Mouse (Mus musculus) adrenal gland, adult 10 weeks (tissue): ENCODE data around the gene Arl2. TPM values are rescaled to one million over a fixed set of nuclear protein-coding genes. Genes with fewer than 3 reads are reported as not detected.

Experiments
- polyA plus RNA-seq: library from polyadenylated mRNA; stranded (reverse); fragments of 350-450 nt; fragmentation: Illumina TruSeq; extraction: RNeasy Lipid Tissue Mini Kit (QIAGEN cat#74804); gene quantifications from one replicate; pipeline ENCODE4 v1.2.3, GENCODE M21; 2014; ENCODE audit warnings: low read depth, low replicate concordance

Arl2 gene
- 2.3 TPM for polyA plus RNA-seq

DNA sequence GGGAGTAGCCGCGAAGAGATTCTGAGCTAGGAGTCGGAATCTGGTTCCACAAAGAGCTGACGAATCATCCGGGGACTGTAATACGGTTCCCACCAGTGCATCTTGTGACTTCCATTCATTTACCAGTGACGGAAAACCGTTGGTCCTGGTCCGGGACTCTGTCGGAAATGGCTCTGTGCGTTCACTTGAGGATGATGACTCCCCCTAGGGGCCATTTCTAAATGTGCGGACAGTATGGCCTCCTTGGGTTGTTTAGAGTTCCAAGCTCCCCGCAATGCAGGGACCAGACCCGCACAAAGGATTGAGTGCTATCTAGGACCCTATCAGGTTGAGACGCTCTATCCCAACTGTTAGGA, at the start of gene Arl2:
TSS of gene Arl2 (minus strand) at position 155 of the 356 bp plus-strand sequence.

DNA sequence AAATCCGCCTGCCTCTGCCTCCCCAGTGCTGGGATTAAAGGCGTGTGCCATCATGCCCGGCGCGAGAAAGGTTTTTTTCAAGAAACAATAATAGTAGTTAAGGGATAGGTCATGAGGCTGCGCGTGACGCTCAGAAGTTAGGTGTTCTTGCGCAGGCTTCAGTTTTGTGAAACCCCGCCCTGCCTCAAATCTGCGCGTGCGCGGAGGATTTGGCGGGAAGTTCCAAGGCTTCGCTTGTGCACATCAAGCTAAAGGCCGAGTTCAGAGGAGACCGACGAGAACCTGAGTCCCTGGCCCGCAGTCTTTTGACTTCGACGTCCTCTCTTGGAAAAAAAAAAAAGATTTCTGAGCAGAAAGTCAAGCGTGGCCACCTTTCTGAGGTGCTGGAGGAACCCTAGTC, 42.8 kb upstream of the Arl2 start, which contains the start of gene Majin:
TSS of gene Majin (plus strand) at position 258 of the 400 bp plus-strand sequence.

DNA sequence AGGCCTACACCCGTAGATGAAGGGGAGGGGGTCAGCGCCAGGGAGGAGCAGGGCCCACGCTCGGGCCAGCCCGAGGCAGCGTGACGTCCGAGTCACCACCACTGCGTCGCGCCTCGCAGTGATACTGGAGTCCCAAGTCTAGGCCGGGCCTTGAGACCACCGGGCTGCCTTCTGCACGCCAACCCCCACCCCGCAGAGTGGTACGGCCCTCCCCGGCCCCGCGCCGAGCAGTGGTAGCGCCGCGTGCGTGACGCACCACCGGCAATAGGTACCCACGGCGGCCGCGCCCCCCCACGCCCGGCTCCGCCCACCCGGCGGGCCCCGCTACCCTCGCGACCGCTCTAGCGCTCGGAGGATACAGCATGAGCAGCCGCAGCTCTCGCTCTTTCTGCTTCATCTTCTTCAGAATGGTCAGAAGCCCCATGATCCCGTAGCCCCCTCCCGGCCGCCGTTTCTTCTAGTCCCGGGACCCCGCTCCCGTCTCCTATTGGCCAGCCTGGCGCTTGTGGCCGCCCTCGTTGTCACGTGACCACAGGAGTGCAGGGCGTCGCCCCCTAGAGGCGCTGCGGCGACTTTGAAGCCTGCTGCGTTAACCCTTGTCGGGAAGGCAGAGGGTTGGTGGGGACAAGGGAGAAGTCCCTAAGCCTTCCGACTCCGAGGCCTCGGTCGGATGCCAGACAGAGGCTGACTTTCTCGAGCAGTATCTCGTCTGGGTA, 512 bp downstream of the Arl2 start, which contains the start of gene Batf2:
TSS of gene Batf2 (plus strand) at position 306 of the 716 bp plus-strand sequence.

DNA sequence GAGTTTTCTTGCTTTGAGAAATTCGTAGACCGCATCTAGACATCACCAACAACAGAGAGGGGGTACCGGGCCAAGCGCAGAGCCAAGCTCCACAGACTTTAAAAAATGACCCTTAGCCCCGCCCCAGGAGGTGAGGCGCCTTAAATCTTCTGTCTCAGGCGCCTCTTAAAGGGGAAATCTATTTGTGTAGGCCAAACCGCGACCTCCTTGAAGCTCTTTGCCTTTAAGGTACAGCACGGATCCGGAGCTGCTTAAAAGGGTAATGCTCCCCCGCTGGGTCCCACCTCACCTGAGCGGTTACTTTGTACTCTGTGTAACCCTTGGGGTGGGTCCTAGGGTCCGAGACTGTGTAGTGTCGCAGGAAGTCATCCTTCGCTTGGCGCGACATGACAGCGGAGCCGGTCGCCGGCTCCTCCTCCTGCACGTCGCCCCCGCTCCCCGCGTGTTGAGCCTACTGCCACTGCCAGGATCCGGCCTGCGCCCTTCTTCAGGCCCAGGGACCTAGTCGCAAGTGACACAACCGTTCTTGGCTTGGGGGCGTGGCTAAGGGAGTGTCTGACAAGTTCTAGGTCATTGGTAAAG, 13.5 kb downstream of the Arl2 start, which contains the start of gene Snx15:
TSS of gene Snx15 (minus strand) at position 545 of the 582 bp plus-strand sequence.

DNA sequence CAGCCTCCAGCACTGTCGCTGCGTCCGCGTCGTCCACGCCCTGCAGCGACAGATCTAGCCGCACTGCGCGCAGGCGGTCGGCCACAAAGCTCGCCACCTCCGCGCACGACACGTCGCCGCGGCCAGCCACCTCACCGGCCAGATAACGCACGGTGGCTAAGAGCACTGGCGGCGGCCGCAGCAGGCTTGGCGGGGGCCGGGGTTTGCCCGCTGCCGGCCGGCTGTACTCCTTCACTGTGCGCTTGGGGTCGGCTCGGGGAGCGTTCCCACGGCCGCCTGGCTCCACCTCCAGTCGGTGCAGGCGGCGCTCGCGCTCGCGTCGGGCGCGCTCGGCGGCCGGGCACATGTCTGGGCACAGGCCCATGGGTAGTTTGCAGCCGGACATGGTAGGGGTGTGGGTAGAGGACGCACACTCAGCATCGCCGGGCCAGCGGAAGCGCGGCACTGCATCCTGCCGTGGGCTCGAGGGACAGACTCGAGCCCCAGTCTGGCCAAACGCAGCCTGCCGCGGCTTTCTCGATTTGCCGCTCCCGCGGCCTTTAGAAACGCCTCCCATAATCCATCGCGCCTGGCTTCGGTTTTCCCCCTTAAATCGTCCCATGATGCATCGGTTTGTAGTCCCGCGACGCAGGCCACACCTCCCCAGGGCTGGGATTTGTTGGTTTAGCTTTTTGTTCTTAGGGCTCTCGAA, 23.2 kb downstream of the Arl2 start, which contains the start of gene Sac3d1:
TSS of gene Sac3d1 (minus strand) at position 665 of the 691 bp plus-strand sequence.

DNA sequence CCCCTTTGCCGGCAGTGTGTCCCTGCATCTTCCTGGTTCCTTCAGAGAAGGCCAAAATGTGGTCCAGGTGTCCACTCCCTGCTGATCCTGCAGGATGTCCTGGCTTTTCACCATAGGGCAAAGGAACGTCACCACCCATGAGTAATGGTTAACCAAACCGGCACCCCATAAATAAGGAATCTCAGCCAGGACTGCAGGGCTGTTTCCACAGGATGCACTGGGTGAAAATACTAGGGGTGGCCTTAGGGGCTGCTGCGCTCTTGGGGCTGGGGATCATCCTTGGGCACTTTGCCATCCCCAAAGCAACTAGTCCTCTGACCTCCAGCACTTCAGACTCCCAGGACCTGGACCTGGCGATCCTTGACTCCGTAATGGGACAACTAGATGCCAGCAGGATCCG, 35.8 kb downstream of the Arl2 start, which contains the start of gene Naaladl1:
TSS of gene Naaladl1 (plus strand) at position 197 of the 400 bp plus-strand sequence.

DNA sequence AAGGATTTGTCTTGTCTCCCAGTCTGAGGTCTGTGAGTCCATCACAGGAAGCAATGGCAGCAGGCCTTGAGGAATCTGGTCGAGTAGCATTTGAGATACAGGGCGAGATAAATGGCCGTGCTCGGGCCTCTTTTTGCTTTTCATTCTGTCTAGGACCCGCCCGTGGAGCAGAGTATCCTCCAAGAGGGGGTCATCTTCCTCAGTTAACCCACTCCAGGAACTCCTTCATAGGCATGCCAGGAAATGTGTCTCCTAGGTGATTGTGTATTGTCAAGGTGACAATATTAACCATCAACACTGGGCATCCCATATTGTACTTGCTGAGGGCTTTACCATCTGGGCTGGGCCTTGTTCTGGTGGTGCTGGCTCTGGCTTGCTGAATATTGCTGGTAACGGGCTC, 47.2 kb downstream of the Arl2 start, which contains the start of gene AC131692.1:
TSS of gene AC131692.1 (plus strand) at position 301 of the 400 bp plus-strand sequence.

DNA sequence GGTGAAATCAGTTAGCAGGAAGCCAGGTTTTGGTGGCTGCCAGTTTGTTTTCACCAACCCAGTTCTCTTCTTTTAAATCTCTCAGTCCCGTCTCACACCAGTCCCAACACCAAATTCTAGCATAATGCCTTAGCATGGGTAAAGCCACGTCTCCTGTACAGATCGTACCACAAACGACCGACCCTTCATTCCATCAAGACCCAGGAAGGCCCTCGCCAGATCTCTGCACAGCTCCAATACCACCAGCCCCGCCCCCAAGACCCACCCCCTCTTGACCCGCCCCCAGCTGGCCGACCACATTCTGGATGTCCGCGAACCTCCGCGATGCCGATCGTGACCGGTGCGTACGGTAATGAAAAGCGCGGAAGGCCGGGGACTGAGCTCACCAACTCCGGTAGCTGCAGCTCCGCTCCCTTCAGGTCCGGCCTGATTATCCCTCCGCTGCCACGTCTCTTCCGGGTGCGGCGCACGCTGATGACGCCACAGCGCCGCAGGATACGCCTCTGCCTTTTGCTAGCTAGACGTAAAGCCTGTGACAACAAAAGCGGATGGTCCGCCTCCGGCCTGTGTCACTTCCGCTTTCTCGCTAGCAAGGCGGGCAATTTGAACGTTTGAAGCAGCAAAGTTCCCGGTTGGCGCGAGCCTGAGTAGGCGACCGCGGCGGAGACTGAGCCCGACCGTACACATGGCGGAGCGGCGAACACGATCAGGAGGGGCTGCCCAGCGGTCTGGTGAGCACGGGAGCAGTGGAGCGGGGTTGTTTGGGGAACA, 56.7 kb downstream of the Arl2 start, which contains the start of the genes Zfpl1 and Cdca5:
TSS of gene Zfpl1 (minus strand) at position 479 of the 771 bp plus-strand sequence.
TSS of gene Cdca5 (plus strand) at position 506 of the 771 bp plus-strand sequence.

Other genes with a start within 250 kb of the Arl2 start
- not detected for gene Tigd3, start 247.4 kb downstream of the Arl2 start, polyA plus RNA-seq
- 8.1 TPM for gene Dpf2, start 228.5 kb downstream of the Arl2 start, polyA plus RNA-seq
- 1.7 TPM for gene Cdc42ep2, start 216.7 kb downstream of the Arl2 start, polyA plus RNA-seq
- 3.7 TPM for gene Pola2, start 177.3 kb downstream of the Arl2 start, polyA plus RNA-seq
- not detected for gene Slc22a20, start 155.4 kb downstream of the Arl2 start, polyA plus RNA-seq
- 2.1 TPM for gene Capn1, start 125.7 kb downstream of the Arl2 start, polyA plus RNA-seq
- 0.82 TPM for gene Syvn1, start 95.0 kb downstream of the Arl2 start, polyA plus RNA-seq
- gene Mrpl49, start 83.8 kb downstream of the Arl2 start, polyA plus RNA-seq = 39.2 TPM
- 27.5 TPM for gene Fau, start 83.7 kb downstream of the Arl2 start, polyA plus RNA-seq
- gene Znhit2, start 80.4 kb downstream of the Arl2 start, polyA plus RNA-seq = not detected
- gene Tm7sf2, start 73.2 kb downstream of the Arl2 start, polyA plus RNA-seq = 2.7 TPM
- gene Vps51, start 64.3 kb downstream of the Arl2 start, polyA plus RNA-seq = 7.1 TPM
- not detected for gene Tmem262, start 61.5 kb downstream of the Arl2 start, polyA plus RNA-seq
- not detected for gene Gm28374, start 59.3 kb downstream of the Arl2 start, polyA plus RNA-seq
- gene Zfpl1, start 56.6 kb downstream of the Arl2 start, polyA plus RNA-seq = 1.5 TPM
- gene Cdca5, start 56.6 kb downstream of the Arl2 start, polyA plus RNA-seq = 1.2 TPM
- gene AC131692.1, start 47.1 kb downstream of the Arl2 start, polyA plus RNA-seq = not detected
- gene Naaladl1, start 35.8 kb downstream of the Arl2 start, polyA plus RNA-seq = not detected
- 0.70 TPM for gene Sac3d1, start 22.9 kb downstream of the Arl2 start, polyA plus RNA-seq
- gene Snx15, start 13.2 kb downstream of the Arl2 start, polyA plus RNA-seq = 4.0 TPM
- not detected for gene Batf2, start 565 bp downstream of the Arl2 start, polyA plus RNA-seq
- not detected for gene Majin, start 42.8 kb upstream of the Arl2 start, polyA plus RNA-seq
- gene Gpha2, start 84.8 kb upstream of the Arl2 start, polyA plus RNA-seq = not detected
- gene Ppp2r5b, start 94.3 kb upstream of the Arl2 start, polyA plus RNA-seq = 3.4 TPM
- not detected for gene Atg2a, start 100.1 kb upstream of the Arl2 start, polyA plus RNA-seq
- gene Ehd1, start 135.2 kb upstream of the Arl2 start, polyA plus RNA-seq = 14.9 TPM
- gene Cdc42bpg, start 164.9 kb upstream of the Arl2 start, polyA plus RNA-seq = 2.4 TPM
- gene Men1, start 193.4 kb upstream of the Arl2 start, polyA plus RNA-seq = 8.8 TPM
- gene Map4k2, start 199.6 kb upstream of the Arl2 start, polyA plus RNA-seq = 6.2 TPM
- gene Sf1, start 222.1 kb upstream of the Arl2 start, polyA plus RNA-seq = 125 TPM
- gene Pygm, start 242.9 kb upstream of the Arl2 start, polyA plus RNA-seq = 47.0 TPM